Mouse (Mus musculus): Measurements from ENCODE around the gene Hscb. TPM values are rescaled to one million over a fixed set of nuclear protein-coding genes. Genes with fewer than 3 reads are reported as not detected.

Gene Hscb
- total RNA-seq, 2 experiments from 2014 or later = 8.9 to 10.9 TPM

GRCm38 (mm10) chr5:110835959-110836358 is 3.6 kb downstream of the Hscb start:
- peak; percentile 26 to 34 for DNase-seq (ENCODE audit: low spot score in 2 of 2)

GRCm38 (mm10) chr5:110831036-110831720 is 8.4 kb downstream of the Hscb start:
- no peak for DNase-seq (ENCODE audit: low spot score in 2 of 2)

GRCm38 (mm10) chr5:110827576-110827975 is 12.0 kb downstream of the Hscb start:
- DNase-seq (ENCODE audit: low spot score in 2 of 2) = no peak

- DNase-seq (ENCODE audit: low spot score in 2 of 2) = peak in 1 of 2 experiments; percentile 26
Measured at GRCm38 (mm10) chr5:110826781-110827495, 12.6 kb downstream of the Hscb start.

- DNase-seq (ENCODE audit: low spot score in 2 of 2) = no peak
Measured at GRCm38 (mm10) chr5:110824421-110824820, 15.2 kb downstream of the Hscb start.

- peak; percentile 99 for DNase-seq (ENCODE audit: low spot score in 2 of 2)
Measured at GRCm38 (mm10) chr5:110809667-110810325, 29.8 kb downstream of the Hscb start, which contains the start of gene Ulk1. TSS of gene Ulk1 (minus strand) at chr5:110810097.

GRCm38 (mm10) chr5:110808821-110809666 is 30.5 kb downstream of the Hscb start:
- peak in 1 of 2 experiments; percentile 19 for DNase-seq (ENCODE audit: low spot score in 2 of 2)

- peak; percentile 81 to 86 for DNase-seq (ENCODE audit: low spot score in 2 of 2)
Measured at GRCm38 (mm10) chr5:110808061-110808631, 31.4 kb downstream of the Hscb start.

GRCm38 (mm10) chr5:110807453-110807852 is 32.1 kb downstream of the Hscb start:
- DNase-seq (ENCODE audit: low spot score in 2 of 2) = no peak

- no peak for DNase-seq (ENCODE audit: low spot score in 2 of 2)
Measured at GRCm38 (mm10) chr5:110806676-110807075, 32.9 kb downstream of the Hscb start.

GRCm38 (mm10) chr5:110806154-110806553 is 33.4 kb downstream of the Hscb start:
- DNase-seq (ENCODE audit: low spot score in 2 of 2) = no peak

- DNase-seq (ENCODE audit: low spot score in 2 of 2) = no peak
Measured at GRCm38 (mm10) chr5:110804012-110804743, 35.4 kb downstream of the Hscb start.

- no peak for DNase-seq (ENCODE audit: low spot score in 2 of 2)
Measured at GRCm38 (mm10) chr5:110802809-110803208, 36.8 kb downstream of the Hscb start.

GRCm38 (mm10) chr5:110802186-110802585 is 37.4 kb downstream of the Hscb start:
- peak in 1 of 2 experiments; percentile 30 for DNase-seq (ENCODE audit: low spot score in 2 of 2)

- DNase-seq (ENCODE audit: low spot score in 2 of 2) = no peak
Measured at GRCm38 (mm10) chr5:110801036-110801624, 38.4 kb downstream of the Hscb start.

- no peak for DNase-seq (ENCODE audit: low spot score in 2 of 2)
Measured at GRCm38 (mm10) chr5:110797696-110798095, 41.9 kb downstream of the Hscb start.

- no peak for DNase-seq (ENCODE audit: low spot score in 2 of 2)
Measured at GRCm38 (mm10) chr5:110794363-110794762, 45.2 kb downstream of the Hscb start.

- DNase-seq (ENCODE audit: low spot score in 2 of 2) = no peak
Measured at GRCm38 (mm10) chr5:110788684-110789083, 50.9 kb downstream of the Hscb start.

- DNase-seq (ENCODE audit: low spot score in 2 of 2) = peak in 1 of 2 experiments; percentile 55
Measured at GRCm38 (mm10) chr5:110786081-110786835, 53.3 kb downstream of the Hscb start.

Data from left cerebral cortex, adult 18-20 months (tissue).